Mouse (Mus musculus) lung, postnatal 36 days (tissue): ENCODE results near the gene Atp6v0d1.

ENCODE experiments used
- DNase-seq: peaks from one replicate; pipeline ENCODE4 v3.0.0; 2022; ENCODE audit warnings: mixed read lengths

Atp6v0d1 gene

DNA sequence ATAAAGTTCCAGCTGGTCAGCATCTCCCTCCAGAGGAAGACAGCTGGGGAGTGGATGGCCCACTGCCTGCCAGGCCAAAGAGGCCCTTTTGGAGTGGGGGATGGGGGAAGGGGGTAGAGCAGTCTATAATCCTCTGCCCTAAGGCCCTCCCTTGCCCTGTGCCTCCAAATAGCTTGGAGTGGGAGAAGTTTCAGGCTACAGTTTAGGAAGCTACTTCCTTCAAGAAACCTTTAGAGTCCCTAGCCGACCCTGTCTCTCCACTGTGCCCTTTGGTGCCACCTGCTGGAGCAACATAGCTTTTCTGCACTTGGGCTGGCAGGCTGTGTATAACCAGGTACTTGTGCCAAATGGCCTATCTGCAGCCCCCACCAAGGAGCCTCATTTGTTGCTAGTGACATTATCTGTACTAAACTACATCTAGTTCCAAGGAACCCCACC, 31.9 kb downstream of the Atp6v0d1 start:
- peak; percentile 90 for DNase-seq

GRCm38 (mm10) chr8:105533439-105533838, 32.4 kb downstream of the Atp6v0d1 start:
- peak; percentile 62 for DNase-seq

- peak; percentile 78 for DNase-seq
Measured at GRCm38 (mm10) chr8:105531774-105532173, 34.1 kb downstream of the Atp6v0d1 start.

DNA sequence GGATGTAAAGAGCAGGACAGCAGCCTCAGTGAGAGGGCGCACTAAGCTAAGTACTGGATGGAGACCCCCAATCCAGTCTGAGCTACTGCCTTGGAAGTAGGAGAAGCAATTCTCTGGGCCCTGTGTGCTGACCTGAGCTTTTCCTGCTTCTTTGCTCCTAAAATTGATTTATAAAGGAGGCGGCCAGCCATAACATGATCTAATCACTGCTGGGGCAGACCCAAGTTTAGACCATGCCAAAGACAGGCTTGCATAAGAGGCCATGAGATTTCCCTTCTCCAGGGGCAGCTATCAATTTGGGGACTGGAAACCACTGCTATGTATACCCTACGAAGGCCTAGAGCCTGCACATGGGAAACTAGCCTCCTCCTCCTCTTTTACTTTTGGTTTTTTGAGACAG, 36.6 kb downstream of the Atp6v0d1 start:
- no peak for DNase-seq

DNA sequence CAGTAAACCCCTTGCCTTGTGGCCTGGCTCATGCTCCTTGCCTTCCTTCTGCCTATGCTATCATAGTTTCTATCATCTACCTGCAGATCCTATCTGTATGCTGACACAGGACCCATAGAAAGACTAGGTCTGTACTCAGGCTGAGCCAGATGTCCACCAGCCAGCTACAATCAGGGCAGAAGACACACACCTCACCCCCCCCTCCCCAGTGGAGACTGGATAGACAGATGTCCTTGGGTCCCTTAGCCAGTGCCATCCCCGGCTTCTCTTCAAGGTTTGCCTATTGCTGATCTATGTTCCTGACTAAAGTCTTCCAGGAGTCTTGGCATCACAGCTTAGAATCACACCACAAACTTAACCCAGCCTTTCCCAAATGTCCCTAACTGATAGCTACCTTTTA, 37.6 kb downstream of the Atp6v0d1 start:
- DNase-seq = no peak

DNA sequence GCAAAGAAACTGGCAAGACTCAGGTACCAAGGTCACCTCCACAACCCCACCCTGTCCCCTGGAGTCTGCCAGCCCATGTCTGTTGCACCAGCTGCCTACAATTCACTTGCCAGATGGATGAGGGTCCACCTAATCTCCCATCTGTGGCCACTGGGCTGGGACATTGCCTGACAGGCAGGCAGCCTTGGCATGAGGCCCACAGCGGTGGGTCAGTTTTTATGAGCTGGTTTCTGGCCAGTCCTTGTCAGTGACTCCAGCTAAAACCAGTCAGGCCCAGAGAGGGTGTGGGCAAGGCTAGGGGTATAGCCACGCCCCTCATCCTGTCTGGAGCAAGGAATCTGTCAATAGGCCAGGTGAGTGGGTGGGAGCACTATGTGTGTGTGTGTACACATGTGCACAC, 38.7 kb downstream of the Atp6v0d1 start:
- DNase-seq = no peak

DNA sequence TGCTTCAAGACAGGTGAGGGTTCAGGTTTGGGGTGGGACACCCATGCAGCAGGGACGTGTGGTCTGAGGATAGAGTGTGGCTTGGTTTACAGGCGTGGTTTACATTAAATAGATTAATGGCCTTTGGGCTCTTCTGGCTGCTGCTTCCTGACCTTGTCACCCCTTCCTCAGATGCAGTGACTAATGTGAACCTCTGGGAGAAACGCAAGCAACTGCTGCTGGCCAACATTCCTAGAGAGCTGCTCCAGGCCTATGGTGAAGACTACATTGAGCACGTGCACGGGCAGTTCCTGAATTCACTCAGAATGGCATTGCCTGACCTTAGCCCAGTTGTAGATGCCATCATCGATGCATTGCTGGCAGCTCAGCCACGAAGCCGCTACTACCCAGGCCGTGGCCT, 43.0 kb downstream of the Atp6v0d1 start:
- no peak for DNase-seq

DNA sequence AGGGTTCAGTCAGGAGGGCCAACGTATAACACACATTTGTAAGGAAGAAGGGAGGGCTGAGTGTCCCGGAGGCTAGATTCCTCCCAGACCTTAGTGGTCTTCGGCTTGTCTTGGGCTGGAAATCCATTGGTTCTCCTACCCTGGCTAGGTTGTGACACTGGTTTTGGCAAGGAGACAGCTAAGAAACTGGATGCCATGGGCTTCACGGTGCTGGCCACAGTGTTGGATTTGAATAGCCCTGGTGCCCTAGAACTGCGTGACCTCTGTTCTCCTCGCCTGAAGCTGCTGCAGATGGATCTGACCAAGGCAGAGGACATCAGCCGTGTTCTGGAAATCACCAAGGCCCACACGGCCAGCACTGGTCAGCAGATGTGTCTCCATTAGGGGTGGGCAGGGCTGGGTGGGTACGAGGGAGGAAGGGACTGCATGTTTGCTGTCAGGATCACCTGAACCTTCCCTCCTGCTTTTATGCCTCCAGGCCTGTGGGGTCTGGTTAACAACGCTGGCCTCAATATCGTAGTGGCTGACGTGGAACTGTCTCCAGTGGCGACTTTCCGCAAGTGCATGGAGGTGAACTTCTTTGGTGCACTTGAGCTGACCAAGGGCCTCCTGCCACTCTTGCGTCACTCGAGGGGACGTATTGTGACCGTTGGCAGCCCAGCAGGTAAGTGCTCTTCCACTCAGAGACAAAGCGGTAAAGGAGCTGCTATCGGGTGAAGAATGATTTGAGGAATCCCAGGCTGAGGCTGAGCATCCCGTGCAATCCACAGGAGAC, 43.7 kb downstream of the Atp6v0d1 start:
- DNase-seq = peak; percentile 65

DNA sequence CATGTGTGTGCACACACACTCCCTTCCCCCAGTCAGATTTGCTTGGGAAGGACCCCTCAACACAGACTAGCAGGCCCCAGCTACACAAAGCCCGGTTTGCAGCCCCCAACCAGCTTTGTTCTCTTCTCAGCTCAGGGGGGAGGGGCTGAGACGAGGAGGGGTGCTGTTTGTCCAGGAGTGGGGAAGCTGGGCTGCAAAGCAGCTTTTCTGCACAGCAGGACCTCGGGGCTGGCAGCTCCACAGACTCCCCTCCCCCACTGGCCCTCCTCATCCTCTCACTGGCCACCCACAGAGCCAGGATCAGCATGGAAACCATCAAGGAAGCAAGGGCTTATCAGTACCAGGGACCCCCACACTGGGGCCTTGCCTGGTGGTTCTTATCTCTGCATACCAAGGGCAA, 44.8 kb downstream of the Atp6v0d1 start:
- DNase-seq = no peak

- DNase-seq = peak; percentile 36
Measured at GRCm38 (mm10) chr8:105520521-105520920, 45.3 kb downstream of the Atp6v0d1 start.

DNA sequence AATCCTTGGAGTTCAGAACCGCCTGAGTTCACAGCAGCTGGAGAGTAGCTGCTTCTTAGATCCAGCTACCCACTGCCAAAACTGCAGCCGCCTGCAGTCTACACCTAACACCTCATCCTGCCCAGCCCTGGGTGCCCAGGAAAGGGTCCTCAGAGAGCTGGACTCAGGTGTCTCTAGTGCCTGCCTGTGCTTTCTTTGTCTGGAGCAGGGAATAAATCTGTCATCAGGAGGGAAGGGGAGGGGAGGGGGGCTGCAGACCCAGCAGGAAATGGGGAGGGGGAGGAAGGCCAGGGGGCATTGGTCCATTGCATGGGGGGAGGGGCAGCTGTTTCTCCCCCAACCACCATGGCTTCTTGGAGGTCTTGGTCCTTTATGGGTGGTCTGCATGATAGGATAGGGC, 46.3 kb downstream of the Atp6v0d1 start:
- no peak for DNase-seq

- DNase-seq = peak; percentile 73
Measured at GRCm38 (mm10) chr8:105518436-105519313, 47.2 kb downstream of the Atp6v0d1 start, which contains the start of gene Hsd11b2. Gene Hsd11b2, plus strand, starts transcription at chr8:105518755.

DNA sequence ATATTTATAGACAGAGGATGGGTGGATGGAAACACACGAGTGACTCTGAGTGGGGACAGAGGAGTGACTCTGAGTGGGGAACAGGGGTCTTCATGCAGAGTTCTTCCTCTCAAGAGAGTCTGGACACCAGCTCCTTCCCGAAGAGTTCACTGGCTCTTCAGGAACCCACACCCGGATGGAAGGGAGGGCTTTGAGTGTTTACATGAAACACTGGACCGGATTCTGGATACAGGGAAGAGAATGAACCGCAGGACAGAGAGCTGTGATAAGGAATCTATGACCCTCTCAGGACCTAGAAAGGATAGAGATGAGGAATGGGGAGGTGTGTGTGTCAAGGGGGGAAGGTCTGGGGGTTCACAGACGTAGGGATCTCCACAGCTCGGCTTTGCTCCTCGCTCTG, 48.5 kb downstream of the Atp6v0d1 start:
- peak; percentile 31 for DNase-seq

DNA sequence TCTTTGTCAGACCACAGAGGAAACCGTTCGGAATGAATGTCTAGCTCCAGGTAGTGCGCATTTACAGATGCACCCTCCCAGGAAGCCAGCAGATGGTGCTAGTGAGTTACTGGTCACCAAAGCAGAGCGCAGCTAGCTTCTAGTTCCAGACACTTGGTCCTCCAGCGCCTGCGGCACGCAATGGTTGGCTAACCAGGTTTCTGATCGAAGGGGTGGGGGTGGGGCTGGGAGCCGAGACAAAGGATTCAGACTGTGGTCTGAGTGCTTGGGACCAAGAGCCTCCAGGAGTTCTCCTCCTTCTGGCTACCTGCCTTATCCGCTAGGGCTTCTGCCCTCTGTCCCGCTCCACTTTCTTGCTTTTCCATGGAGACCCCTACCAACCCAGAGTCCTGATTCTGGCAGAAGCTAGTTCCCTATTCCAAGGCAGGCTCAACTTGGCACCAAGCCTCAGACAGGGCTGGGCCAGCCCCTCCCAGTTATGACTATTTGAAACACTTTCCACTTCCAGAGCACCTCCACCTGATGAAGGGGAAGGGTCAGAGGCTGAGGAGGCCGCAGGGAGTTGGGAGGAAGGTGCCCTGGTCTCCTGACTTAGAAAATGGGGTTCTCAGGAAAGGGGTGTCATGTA, 49.7 kb downstream of the Atp6v0d1 start:
- peak; percentile 91 for DNase-seq

- DNase-seq = peak; percentile 52
Measured at GRCm38 (mm10) chr8:105514656-105515055, 51.2 kb downstream of the Atp6v0d1 start.

DNA sequence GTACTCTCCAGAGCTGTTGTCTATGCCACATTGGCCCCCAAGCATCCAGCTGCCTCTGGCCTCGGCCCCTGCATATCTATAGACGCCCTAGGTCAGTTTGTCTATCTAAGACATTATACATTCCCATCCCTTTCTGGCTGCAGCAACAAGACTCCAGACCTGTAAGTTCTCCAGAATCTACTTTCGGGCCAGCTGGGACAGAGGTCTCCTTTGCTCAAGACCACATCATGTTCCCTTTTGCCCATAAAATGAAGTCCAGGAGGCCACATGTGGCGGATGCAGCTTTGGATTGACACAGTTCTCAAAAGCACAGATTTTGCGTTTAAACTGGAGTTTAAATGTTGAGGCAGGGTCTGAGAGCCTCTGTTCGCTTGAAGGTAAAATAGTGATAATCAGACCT, 51.7 kb downstream of the Atp6v0d1 start:
- no peak for DNase-seq

GRCm38 (mm10) chr8:105509997-105510735, 55.7 kb downstream of the Atp6v0d1 start:
- peak; percentile 19 for DNase-seq

- no peak for DNase-seq
Measured at GRCm38 (mm10) chr8:105508758-105509157, 57.1 kb downstream of the Atp6v0d1 start.

DNA sequence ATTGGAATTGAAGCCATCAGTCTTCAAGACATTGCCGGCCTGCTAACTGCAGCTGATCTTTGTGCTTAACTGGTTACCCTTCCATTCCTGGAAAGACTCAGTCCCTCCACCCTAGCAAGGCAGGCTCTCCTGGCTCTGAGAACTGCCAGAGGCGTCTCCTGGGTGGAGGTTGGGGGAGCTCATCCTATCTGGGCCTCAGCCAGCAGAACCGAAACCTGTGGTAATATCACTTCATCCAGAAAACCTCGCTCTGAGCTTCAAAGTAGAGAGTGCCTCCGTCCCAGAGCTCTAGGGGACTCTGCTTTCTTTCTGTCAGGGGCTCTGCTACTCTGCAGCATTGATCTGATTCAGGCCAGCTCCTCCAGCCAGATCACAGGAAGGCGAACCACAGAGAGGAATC, 58.9 kb downstream of the Atp6v0d1 start:
- no peak for DNase-seq

- peak; percentile 66 for DNase-seq
Measured at GRCm38 (mm10) chr8:105504617-105505016, 61.2 kb downstream of the Atp6v0d1 start.

- peak; percentile 17 for DNase-seq
Measured at GRCm38 (mm10) chr8:105499787-105500186, 66.1 kb downstream of the Atp6v0d1 start.

GRCm38 (mm10) chr8:105496439-105497180, 69.2 kb downstream of the Atp6v0d1 start, which contains the start of gene Zdhhc1:
Gene Zdhhc1, minus strand, starts transcription at chr8:105496902.
- DNase-seq = peak; percentile 90
